Mouse (Mus musculus) C2C12 (cell line): Measurements from ENCODE around the gene Gm4756. TPM values are rescaled to one million over a fixed set of nuclear protein-coding genes. Genes with fewer than 3 reads are reported as not detected.
"Not testable (repeated sequence)": the region's sequence is repeated elsewhere in the genome, so short reads cannot be mapped to it uniquely, and the experiment has no call there.

Source experiments
- H3K27me3 ChIP-seq: one replicate; pipeline ENCODE4 v1.6.1; 2011; ENCODE audit not compliant: control insufficient read depth, insufficient read depth, insufficient read length
- H3K36me3 ChIP-seq: one replicate; pipeline ENCODE4 v1.6.1; 2011; ENCODE audit not compliant: control insufficient read depth, insufficient read depth
- H3K4me3 ChIP-seq: one replicate; pipeline ENCODE4 v1.5.1; 2011; ENCODE audit warnings: mild to moderate bottlenecking, control low read depth; ENCODE audit not compliant: poor library complexity, insufficient read depth, severe bottlenecking
- H3K79me2 ChIP-seq: one replicate; pipeline ENCODE4 v1.6.1; 2011; ENCODE audit not compliant: control insufficient read depth, insufficient read depth
- H3K79me3 ChIP-seq: one replicate; pipeline ENCODE4 v1.6.1; 2011; ENCODE audit warnings: low read depth, control low read depth
- H3ac ChIP-seq: one replicate; pipeline ENCODE3; 2011; ENCODE audit warnings: low read depth; ENCODE audit not compliant: control insufficient read depth, insufficient read length
- CEBPB ChIP-seq: IDR thresholded peaks from one replicate; pipeline ENCODE4 v1.6.1; 2011; ENCODE audit warnings: low read depth, mild to moderate bottlenecking, control low read depth, moderate library complexity
- CTCF ChIP-seq: IDR thresholded peaks from one replicate; pipeline ENCODE4 v1.5.1; 2011; ENCODE audit not compliant: control insufficient read depth, insufficient read depth, insufficient read length
- FOSL1 ChIP-seq: IDR thresholded peaks from one replicate; pipeline ENCODE4 v1.8.0; 2011; ENCODE audit warnings: mild to moderate bottlenecking, low read length; ENCODE audit not compliant: poor library complexity, insufficient read depth, severe bottlenecking
- MAX ChIP-seq: IDR thresholded peaks from one replicate; pipeline ENCODE4 v1.6.1; 2011; ENCODE audit warnings: mild to moderate bottlenecking, control low read depth
- MYOD1 ChIP-seq: IDR thresholded peaks from one replicate; pipeline ENCODE4 v1.6.1; 2011; ENCODE audit warnings: low read depth; ENCODE audit not compliant: control insufficient read depth, insufficient read length
- MYOG ChIP-seq: IDR thresholded peaks from one replicate; pipeline ENCODE4 v1.6.1; 2011; ENCODE audit not compliant: control insufficient read depth, insufficient read length; ENCODE audit errors: extremely low read depth
- USF1 ChIP-seq: IDR thresholded peaks from one replicate; pipeline ENCODE4 v1.6.1; 2011; ENCODE audit warnings: low read depth, mild to moderate bottlenecking, control low read depth, moderate library complexity
- long read RNA-seq, 2 experiments: library from polyadenylated mRNA; unstranded; transcript quantifications; one replicate each; pipeline ENCODE4 v2.0.0; 2019 to 2020
- polyA plus RNA-seq: library from polyadenylated mRNA; unstranded; fragments of >200 nt; fragmentation: generic; extraction: Trizol; gene quantifications from one replicate; pipeline ENCODE4 v1.2.1, GENCODE M21; 2012; ENCODE audit warnings: missing spikeins

The Gm4756 gene
- not detected for polyA plus RNA-seq
- long read RNA-seq, experiment 1: 0 reads
- long read RNA-seq, experiment 2: 0 reads

GRCm38 (mm10) chr12:72649611-72650330 is at the start of gene Gm4756:
Gene Gm4756, minus strand, starts transcription at chr12:72649661.
- Histone ChIP-seq H3K36me3 (no peaks in the 10 kb centered on the region), H3K79me2 (no peaks in the 10 kb centered on the region), H3K27me3 (no peaks in the 10 kb centered on the region), H3K4me3 (no peak within 1 kb of the TSS), H3K79me3 (no peaks in the 10 kb centered on the region), H3ac (no peak within 1 kb of the TSS)
- no peak for TF ChIP-seq USF1
- no peak for TF ChIP-seq CEBPB
- TF ChIP-seq MAX: no peak
- no peak for TF ChIP-seq MYOD1
- no peak for TF ChIP-seq MYOG
- no peak for TF ChIP-seq CTCF
- no peak for TF ChIP-seq FOSL1

DNA sequence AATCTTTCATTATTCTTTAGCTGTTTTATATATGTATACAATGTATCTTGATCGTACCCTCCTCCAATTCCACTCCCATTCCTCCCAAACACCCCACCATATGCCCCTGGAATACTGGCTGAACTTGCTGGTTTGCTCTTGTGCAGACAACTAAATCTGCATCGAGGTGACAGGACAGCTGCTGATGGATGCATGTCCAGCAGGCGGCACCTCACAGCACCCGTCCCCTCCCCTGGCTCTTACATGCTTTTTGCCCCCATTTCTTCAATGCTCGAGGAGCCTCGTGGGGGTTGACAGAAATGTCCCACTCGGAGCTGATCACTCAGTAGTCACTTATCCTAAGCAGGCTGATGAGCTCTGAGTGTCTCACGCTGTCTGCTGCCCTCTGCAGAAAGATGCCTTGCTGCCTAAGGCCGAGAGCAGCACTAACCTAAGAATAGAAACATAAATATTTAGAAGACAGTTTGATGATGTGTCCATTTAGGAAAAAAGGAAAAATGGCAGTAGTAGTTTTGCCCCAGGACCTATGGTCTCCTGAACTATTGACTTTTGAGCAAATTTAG is 45.5 kb upstream of the Gm4756 start:
- Histone ChIP-seq H3K27me3 (no peaks in the 10 kb centered on the region), H3ac (no peak overlapping the region), H3K79me2 (no peaks in the 10 kb centered on the region), H3K79me3 (no peaks in the 10 kb centered on the region), H3K4me3 (no peak overlapping the region), H3K36me3 (no peaks in the 10 kb centered on the region)
- TF ChIP-seq MYOG: no peak
- peak; percentile 64 for TF ChIP-seq CTCF

DNA sequence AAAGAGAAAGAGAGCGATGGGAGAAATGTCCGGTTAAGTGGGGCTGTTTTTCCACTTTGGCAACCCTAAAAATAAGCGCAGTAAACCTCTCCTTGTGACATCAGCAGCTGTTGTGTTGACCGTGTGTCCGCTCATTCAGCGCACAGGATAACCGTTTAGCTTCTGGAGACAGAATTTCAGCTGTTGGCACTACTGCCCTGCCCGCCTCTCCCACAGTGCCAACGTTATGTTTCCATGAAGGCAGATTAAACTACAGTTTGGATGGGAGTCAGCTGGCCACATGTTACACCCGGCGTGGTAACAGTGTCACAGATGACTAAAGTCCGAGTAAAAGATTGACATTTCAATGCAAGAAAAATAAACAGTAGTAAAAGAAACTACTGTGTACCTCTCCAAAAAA is 45.0 kb upstream of the Gm4756 start:
- Histone ChIP-seq H3K27me3 (no peaks in the 10 kb centered on the region), H3ac (no peak overlapping the region), H3K79me3 (no peaks in the 10 kb centered on the region), H3K4me3 (no peak overlapping the region), H3K79me2 (no peaks in the 10 kb centered on the region), H3K36me3 (no peaks in the 10 kb centered on the region)
- TF ChIP-seq CTCF: no peak
- TF ChIP-seq MAX: no peak
- TF ChIP-seq USF1: no peak
- no peak for TF ChIP-seq MYOG
- TF ChIP-seq CEBPB: no peak
- no peak for TF ChIP-seq MYOD1
- no peak for TF ChIP-seq FOSL1

- H3ac ChIP-seq: no peak overlapping the region
- H3K36me3 ChIP-seq: no peaks in the 10 kb centered on the region
- TF ChIP-seq CEBPB (peak; percentile 80), MAX (no peak), USF1 (no peak)
- no peaks in the 10 kb centered on the region for H3K79me3 ChIP-seq
- H3K4me3 ChIP-seq: no peak overlapping the region
- no peaks in the 10 kb centered on the region for H3K27me3 ChIP-seq
- H3K79me2 ChIP-seq: no peaks in the 10 kb centered on the region
Observed at GRCm38 (mm10) chr12:72693895-72694294, 44.4 kb upstream of the Gm4756 start.

DNA sequence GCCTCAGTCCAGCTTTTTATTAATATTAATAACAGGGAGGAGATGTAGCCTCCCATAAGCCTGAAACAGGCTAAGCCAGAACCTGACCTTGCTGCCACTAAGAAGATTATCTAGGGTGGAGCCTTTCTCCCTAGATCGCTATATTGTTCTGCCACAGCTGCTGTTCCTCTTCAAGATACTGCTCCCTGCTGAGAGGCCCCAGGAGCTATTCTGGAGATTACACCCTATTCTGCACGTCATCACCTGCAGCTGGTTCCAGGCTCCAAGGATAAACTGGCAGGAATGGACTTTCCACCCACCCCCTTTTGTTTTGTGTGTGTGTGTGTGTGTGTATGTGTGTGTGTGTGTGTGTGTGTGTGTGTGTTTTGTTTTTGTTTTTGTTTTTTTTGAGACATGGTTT is 38.8 kb upstream of the Gm4756 start:
- H3K79me2 ChIP-seq, H3ac ChIP-seq: not testable (repeated sequence)

DNA sequence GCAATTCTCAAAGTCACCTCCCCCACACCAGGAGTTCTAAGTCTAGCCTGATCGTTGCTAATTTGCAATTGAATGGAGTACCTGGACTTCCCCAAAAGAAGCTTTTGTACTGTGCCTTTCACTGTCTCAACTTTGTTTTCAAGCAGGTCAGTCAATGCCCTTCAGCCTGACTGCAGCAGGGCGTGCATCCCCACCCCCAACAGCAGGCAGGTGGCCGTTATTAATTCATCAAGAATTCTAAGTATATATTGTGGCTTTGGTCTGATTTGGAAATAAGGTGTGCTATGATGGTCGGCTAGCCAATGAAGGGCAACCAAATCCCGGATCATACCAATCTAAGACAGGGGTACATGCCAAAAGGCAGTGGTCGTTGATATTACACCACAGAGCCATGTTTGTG is 38.3 kb upstream of the Gm4756 start:
- not testable (repeated sequence) for H3K36me3 ChIP-seq, H3K79me2 ChIP-seq, H3K79me3 ChIP-seq, H3K4me3 ChIP-seq, H3K27me3 ChIP-seq, H3ac ChIP-seq

More for the DNA sequence above, 38.8 kb upstream of the Gm4756 start:
- not testable (repeated sequence) for H3K36me3 ChIP-seq, H3K79me3 ChIP-seq, H3K27me3 ChIP-seq, H3K4me3 ChIP-seq

DNA sequence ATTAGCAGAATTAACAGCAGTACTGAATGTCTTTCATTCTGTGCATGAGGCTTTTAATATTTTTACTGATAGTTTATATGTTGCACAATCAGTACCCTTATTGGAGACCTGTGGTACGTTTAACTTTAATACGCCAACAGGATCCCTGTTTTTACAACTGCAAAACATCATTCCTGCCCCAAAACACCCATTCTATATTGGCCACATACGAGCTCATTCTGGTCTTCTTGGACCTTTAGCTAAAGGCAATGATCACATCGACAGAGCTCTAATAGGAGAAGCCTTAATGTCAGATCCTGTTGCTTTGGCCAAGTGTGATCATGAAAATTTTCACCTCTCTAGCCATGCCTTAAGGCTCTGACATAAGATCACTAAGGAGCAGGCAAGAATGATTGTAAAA is 37.1 kb upstream of the Gm4756 start:
- not testable (repeated sequence) for H3K79me2 ChIP-seq, H3K79me3 ChIP-seq, H3K4me3 ChIP-seq, H3K27me3 ChIP-seq, H3K36me3 ChIP-seq, H3ac ChIP-seq
